Mouse (Mus musculus) lung, postnatal 10 days (tissue): Measurements from ENCODE around the gene Rad51ap1.

ENCODE experiments used
- DNase-seq: peaks from one replicate; pipeline ENCODE4 v3.0.0; 2021

Gene Rad51ap1

DNA sequence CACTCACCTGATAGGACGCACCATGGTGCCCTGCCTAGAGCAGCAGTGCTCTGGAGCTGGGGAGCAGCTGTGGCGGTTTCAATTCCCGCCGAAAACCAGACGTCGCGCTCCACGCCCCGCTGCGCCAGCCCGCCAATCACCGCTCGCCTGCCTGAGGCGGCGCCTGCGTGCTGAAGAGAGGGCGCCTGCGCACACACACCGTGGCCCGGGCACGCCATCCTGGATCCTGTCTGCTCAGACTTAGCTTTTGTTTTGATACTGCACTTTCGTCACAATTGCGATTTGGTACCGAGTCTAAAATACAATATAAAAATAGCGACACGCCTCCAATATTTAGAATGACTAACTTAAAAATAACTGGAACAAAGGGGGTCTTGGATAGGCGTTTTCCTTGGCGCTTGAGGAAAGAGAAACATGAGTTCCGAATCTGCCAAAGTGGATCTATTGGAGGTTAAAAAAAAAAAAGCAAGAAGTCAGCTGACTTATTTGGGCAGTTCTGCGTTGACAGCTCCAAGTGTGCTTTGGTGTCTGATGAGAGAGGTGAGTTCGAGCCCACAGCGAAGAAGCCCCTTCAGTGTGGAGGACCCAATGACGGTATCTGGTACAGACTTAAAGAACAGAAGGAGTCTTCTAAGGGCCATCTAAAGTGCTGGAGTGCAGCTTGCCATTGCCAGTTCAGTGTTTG, at the start of gene Rad51ap1, which contains the start of gene D6Wsu163e:
Gene Rad51ap1, minus strand, starts transcription at position 101 of the 685 bp plus-strand sequence.
Gene D6Wsu163e, plus strand, starts transcription at position 476 of the 685 bp plus-strand sequence.
- peak; percentile 96 for DNase-seq

DNA sequence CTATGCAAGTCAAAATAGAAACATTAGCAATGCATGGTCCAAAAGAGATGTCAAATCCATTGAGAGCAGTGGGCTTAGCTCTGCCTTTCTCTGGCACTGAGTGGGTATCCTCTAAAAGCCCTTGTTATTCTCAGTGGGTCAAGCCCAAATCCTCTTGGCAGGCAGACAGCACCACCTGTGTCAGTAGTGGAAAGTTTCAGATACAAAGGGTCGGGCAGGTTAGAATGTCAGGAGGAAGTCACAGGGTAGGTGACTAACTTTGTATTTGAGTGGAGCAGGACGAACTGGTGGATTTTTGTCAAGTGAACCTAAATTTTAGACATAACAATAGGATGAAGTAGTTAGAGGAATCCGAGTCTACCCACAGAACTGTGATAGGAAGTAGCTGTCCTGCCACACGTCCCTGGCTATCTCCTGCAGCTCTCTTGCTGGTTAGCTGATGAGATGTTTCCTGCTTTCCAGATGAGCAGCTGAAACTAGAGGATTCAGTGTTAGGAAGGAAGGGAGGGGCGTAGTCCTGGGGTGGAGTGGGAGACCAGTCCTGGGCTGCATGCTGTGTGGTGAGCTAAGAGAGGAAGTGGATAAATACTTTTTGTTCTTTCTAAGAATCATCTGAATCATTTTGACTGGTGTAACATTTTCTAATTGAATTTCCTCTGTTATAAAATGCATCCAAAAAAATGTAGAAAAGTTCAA, 42.3 kb upstream of the Rad51ap1 start:
- DNase-seq: peak; percentile 24

DNA sequence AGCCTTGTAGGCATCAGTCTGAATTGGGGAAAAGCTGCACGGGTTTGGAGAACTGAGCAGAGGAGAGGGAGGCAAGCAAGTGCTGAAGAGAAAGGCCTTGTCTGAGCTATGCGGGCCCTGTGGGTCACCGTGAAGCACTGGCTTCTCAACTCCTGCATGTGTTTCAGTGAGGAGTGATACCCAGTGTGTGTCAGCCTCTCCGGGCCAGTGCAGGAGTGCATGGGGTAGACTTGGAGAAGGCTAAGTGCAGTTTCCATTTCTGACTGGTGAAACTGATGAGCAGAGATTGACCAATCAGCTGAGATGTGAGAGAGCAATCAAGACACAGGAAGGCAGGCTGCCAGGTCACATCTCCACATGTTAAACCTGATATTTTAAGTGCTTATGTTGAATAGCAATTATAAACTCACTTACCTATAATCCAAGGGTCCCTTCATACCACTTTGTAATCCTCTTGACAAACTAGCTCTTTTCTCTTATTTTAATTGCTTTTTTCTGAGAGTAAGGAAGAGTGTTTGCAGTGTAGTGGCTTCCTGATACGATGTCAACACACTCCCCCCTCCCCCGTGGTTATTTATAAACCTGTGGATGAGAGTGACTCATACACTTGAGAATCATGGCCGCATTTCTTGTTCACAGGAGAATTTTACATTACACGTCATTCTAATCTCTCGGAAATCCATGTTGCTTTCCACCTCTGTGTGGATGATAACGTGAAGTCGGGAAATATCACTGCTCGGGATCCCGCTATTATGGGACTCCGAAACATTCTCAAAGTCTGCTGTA, 27.0 kb upstream of the Rad51ap1 start:
- DNase-seq: no peak

- no peak for DNase-seq
Measured at GRCm38 (mm10) chr6:126963426-126963825, 24.0 kb upstream of the Rad51ap1 start.

DNA sequence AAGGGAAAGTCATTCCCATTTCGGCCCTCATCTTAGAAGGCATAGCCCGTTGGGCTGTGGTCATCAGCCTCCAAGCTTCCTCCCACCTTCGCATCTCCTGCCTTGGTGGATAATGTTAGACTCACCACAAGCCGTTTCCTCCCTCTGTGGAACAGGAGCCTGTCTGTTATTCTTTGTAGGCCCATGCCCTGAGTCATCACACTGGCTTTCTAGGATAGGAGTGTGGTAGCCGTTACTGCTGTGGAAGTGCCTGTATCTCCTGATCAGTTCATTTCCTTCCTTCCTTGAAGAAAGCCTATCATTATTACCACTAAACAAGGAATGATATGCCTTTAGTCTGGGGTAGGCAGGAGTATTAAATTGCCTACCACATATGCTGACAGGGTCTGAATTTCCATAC, 23.3 kb upstream of the Rad51ap1 start:
- no peak for DNase-seq

DNA sequence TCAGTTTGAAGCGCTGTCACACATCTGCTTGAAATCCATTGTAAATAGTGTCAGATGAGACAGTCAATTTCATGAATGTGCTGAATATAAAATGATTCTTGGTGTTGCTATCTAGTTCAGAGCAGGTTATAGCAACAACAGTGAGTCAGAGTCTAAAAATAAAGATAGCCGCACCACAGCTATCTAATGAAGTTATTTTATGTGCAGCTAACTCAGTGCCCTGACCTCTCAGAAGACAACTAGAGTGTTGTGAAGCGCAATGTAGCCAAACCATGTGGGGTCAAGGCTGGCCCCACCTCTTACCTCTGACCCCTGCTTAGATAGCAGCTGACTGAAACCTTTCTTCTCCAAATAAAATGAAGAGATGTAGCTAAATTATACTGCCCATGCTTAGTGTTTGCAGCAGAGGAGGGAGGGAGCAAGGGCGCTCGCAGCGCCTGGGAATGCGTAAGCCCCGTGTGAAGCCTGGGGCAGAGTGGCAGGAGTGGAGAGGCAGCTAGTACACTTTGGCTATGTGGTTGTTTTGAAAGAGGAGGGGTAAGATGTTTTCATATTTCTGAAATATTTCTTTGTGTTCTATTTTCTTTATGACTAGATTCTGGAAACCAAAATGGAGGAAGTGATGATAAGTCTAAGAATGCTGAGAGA, 22.1 kb upstream of the Rad51ap1 start:
- no peak for DNase-seq

GRCm38 (mm10) chr6:126955734-126956133, 16.3 kb upstream of the Rad51ap1 start:
- peak; percentile 84 for DNase-seq

- DNase-seq: no peak
Measured at GRCm38 (mm10) chr6:126948336-126948735, 8.9 kb upstream of the Rad51ap1 start.

DNA sequence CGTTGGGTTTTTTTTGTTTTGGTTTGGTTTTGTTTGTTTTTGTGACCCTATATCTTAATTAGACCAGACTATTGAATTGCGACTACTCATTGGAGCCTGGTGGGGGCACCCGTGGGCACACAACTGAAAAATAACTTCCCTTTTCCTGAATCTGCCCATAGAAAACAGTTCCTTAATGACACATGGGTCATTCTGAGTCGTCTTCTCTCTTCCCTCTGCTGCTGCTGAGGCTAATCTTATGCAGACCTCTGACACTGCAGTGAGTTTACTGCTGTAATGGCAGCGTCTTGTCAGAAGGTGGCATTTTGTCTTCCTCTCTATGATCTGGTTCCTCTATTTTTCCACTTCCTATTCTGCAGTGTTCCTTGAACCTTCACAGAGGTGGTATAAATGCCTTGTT, 1.1 kb upstream of the Rad51ap1 start:
- peak; percentile 4 for DNase-seq

DNA sequence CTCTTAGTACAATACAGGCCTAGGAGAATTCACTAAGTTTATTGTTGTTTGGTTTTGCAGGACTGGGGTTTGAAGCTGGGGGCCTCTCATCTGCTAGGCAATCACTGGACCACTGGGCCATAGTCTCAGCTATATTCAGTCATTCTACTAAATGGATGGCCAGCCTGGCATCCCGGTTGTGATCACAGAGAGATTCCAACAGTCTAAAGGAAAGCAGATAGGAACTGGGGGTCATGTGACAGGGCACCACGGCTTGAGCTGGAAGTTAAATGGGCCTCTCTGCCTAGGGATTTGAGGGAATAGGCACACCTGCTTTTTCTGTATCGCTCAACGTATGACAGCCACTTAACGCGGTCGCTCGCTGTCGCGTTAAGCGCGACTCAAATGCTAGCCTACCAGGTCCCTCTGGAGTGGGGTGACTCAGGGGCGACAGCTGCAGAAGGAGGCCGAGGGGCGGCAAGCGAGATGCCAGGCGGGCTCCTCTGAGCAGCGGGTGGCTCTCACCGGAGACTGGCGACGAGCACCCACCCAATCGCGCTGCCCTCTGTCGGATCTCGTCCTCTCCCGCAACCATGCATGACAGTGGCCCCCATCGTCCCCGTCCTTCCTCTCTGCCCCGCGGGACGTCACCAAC, 417 bp downstream of the Rad51ap1 start:
- DNase-seq: no peak

DNA sequence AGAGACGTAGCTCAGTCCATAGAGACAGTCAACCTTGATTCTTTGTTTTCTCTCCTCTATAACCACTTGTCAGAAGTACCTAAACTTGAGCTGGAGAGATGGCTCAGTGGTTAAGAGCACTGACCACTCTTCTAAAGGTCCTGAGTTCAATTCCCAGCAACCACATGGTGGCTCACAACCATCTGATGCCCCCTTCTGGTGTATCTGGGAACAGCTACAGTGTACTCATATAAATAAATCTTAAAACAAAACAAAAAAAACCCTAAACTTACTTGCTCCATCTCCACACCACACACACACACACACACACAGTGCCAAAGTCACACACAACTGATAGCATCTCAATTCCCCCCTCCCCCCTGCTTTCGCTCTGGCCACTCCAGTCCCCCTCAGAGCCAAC, 1.3 kb downstream of the Rad51ap1 start:
- no peak for DNase-seq

GRCm38 (mm10) chr6:126932896-126933295, 6.5 kb downstream of the Rad51ap1 start:
- DNase-seq: no peak

DNA sequence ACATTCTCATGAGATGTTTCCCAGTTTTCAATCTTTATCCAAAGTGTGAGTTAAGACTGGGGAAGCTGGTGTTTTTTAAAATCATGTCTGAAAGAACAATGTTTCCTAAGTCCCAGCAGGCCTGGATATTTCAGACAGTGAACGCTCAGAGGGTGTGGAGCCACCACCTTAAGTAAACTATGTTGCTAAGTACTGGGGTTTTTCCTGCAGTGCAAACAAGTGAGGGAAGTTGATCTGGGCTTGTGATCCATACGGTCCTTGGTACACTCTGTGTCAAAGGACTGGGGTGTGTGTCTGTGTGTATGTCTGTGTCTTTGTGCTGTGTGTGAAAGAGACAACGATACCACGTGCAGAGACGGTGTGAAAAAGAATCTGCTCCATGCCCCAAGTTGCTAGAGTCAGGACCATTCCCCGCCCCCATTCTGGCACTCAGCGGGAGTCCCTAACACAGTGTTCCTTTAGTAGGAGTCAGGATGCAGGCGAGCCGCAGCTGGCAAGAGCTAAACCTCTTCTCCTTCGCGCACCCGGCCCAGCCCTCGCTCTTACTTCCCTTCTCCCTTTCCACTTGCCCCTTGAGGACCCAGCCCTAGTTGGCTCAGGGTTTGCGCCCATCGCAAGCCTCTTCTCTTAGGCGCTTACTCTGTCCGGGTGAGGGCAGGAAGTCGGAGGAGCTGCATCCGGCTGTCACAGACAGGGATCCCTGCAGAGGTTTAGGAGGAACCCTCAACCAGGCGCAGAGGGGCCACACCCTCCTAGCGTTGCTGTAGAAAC, 18.1 kb downstream of the Rad51ap1 start, which contains the start of gene Dyrk4:
Gene Dyrk4, minus strand, starts transcription at position 729 of the 771 bp plus-strand sequence.
- peak; percentile 56 for DNase-seq

DNA sequence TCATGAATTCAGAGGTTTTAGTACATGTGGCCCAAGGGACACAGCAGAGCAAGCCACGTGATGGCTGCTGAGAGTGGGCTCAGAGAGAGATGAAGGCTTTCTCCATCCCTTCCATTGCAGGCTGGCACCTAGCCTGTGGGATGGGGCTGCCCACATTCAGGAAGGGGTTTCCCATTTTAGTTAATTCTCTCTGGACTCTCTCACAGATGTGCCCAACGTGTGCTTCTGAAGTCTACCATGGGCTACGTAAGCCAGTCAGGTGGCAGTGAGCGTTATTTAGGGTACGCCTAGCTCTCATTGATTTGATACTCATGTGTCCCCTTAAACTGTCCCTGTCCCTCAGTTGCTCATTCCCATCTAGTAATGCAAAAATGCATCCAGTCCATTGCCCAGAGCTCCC, 24.5 kb downstream of the Rad51ap1 start:
- DNase-seq: no peak

DNA sequence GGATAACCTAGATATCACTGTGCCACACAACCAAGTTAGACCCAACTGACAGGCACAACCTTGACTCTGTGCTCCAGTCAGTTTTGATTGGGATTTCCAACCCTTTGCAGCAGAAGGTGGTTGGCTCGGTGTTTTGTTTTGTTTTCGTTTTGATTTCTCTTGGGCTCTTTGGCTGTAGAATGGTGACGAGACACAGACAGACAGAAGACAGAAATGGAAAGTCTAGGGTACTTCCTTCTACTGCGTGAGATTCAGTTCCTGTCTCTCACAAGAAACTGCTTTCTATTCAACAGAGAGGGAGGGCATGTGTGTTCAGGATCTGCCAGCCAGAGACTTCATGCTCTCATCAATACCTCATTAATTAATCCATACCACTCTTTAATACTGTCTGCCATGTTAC, 28.7 kb downstream of the Rad51ap1 start:
- DNase-seq: no peak

GRCm38 (mm10) chr6:126907876-126908275, 31.5 kb downstream of the Rad51ap1 start:
- DNase-seq: no peak

DNA sequence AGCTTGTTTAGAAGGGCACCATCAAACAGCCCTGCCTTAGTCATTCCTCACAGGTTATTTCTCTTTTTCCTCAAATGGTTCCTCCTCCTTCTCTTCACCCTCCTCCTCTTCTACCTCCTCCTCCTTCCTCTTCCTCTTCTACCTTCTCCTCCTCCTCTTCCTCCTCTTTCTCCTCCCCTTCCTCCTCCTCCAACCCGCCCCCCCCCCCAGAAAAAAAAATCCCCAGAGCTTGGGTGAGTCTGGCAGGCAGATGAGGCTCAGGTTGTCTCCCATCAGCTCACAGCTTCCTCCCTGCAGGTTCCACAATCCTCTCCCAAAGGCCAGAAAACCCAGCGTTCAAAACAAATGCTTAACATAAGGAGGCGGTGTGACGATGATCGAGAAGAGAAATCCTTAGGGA, 32.0 kb downstream of the Rad51ap1 start:
- DNase-seq: no peak

DNA sequence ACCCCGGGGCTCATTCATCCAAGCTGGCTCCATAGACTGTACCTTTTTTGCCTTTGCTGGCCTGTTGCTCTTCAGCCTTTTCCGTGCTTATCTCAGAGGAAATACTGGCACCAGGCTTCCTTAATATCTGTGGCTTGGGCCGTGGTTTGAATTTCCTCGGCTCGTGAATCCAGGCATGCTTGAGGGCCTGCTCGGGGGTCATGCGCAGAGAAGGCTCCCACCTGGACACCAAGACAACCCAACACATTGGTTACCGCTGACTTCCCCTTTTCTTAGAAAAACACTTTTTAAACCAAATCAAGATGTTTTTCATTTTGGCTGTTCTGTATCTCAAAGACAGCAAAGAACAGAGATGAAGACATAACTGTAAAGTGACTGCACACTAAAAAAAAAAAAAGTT, 62.3 kb downstream of the Rad51ap1 start:
- DNase-seq: no peak
